Mouse (Mus musculus): ENCODE data around the gene Pard3b.

DNA sequence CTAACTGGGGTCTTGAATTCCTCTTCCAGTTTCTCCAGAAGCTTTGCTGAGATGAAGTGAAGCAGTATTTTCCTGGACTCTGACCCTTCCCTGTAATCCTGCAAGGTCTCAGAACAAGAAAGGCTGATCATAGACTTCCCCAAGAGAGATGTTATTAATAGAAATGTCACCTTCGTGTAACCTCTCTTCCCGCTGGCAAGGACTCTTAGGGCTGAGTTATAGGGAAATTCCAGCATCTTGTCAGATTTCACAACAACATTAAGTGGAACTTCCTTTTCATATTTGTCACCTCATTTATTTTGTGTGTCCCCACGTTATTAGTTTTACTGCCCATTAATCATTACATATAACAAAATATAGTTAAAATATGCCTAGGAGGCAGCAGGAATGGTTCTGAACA lies 690.2 kb downstream of the Pard3b start:
- TF ChIP-seq POLR2A (IDR thresholded peaks at IDR 0.05; ENCODE audit: low read depth, low read length) (no peak), CTCF (IDR thresholded peaks at IDR 0.05; ENCODE audit: extremely low read depth, insufficient read depth, insufficient read length, insufficient replicate concordance) (no peak)

Measured in spleen, adult 2 months (tissue).